Mouse (Mus musculus) colon, adult 2 months (tissue): ENCODE measurements around the gene Lrrfip1. TPM values are rescaled to one million over a fixed set of nuclear protein-coding genes. Genes with fewer than 3 reads are reported as not detected.

ENCODE experiments used
- polyA plus RNA-seq: library from polyadenylated mRNA; depleted of rRNA; stranded (reverse); fragments of >200 nt; gene quantifications from 2 replicates; pipeline ENCODE4 v1.2.3, GENCODE M21; 2012; rRNA removed

The Lrrfip1 gene
- polyA plus RNA-seq: 16.3 and 22.3 TPM in 2 replicates

DNA sequence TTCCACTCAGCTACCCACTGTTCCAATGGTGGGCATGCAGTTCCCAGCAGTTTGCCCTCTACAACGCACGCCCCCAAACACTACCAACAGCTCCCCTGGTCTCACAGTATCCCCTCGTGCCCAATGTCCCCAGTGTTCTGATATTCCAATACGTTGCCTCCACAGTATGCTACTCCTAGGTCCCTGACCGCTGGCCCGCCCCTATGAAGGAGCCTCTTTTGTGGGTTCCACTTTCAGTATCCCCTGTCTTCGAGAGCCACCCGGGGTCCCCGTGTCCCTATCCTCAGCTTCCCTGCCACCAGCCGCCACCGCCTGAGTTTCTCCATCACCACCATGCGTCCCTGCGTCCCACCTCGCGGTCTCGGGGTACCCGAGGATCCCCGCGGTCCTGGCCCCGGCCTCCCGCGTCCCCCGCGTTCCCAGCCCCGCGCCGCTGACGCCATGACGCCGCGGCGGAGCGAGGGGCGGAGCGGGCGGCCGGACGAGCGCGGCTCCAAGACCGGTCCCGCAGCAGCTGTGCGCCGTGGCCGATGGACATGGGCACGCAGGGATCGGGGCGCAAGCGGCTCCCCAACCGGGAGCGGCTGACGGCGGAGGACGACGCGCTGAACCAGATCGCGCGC is at the start of gene Lrrfip1:
Gene Lrrfip1 (plus strand): TSS at position 470 of the 623 bp plus-strand sequence.

DNA sequence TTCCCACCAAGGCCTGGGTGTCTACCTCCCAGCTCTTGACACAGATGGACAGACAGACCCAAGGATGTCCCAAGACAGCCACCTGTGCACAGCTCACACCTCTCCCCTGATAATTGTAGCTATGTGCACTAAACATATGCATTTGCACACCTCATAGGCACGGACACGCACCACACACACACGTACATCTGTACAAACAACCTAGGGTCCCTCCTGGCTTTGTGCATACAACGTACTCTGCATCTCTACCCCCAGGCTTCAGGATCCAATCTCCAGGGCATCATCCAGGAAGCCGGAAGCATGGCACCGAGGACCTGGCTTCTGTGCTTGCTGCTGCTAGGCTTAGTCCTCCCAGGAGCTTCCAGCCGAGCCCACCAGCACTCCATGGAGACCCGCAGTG is 45.7 kb upstream of the Lrrfip1 start, which contains the start of gene Prlh:
Gene Prlh (plus strand): TSS at position 301 of the 400 bp plus-strand sequence.

GRCm38 (mm10) chr1:90969347-90969784 is 29.2 kb upstream of the Lrrfip1 start, which contains the start of gene Rab17:
TSS of gene Rab17 (minus strand) at chr1:90969661.

GRCm38 (mm10) chr1:91144813-91145212 is 146.3 kb downstream of the Lrrfip1 start, which contains the start of gene Rbm44:
TSS of gene Rbm44 (plus strand) at chr1:91145089.

Other genes starting within 250 kb of the Lrrfip1 start
- 36.1 and 48.3 TPM in 2 replicates for gene Col6a3, start 154.8 kb upstream of the Lrrfip1 start, polyA plus RNA-seq
- 35.8 and 41.9 TPM in 2 replicates for gene Mlph, start 83.7 kb upstream of the Lrrfip1 start, polyA plus RNA-seq
- gene Prlh, start 45.6 kb upstream of the Lrrfip1 start, polyA plus RNA-seq: not detected in 2 replicates
- gene Rab17, start 29.1 kb upstream of the Lrrfip1 start, polyA plus RNA-seq: 7.5 and 14.8 TPM in 2 replicates
- gene Rbm44, start 146.4 kb downstream of the Lrrfip1 start, polyA plus RNA-seq: not detected in 2 replicates
- gene Ramp1, start 181.1 kb downstream of the Lrrfip1 start, polyA plus RNA-seq: 108 and 137 TPM in 2 replicates